In genomic region chr8:124404471-124405260, GRCm38 (mm10) we compare ENCODE assay signal across 9 mouse cellular contexts. TPM values are rescaled to one million over a fixed set of nuclear protein-coding genes. Genes with fewer than 3 reads are reported as not detected.
A peak's percentile ranks its signal among the peaks of the same experiment; 100 is the strongest.
DNase-seq lines count a peak whose midpoint lies in the region; ATAC-seq and TF ChIP-seq lines count a peak whose summit lies in the region.
"Had no signal": no experiment of that assay in that cellular context is flagged by ENCODE, and none has a peak within 500 bp of the region (broad histone marks: within the 10 kb centered on the region; RNA-seq: fewer than 3 reads in every experiment).

No protein-coding gene starts in this region.

- no peak overlapping the region for H3K27ac ChIP-seq in heart, embryonic 14.5 days (replicated peaks in 1 of 2; ENCODE audit: control insufficient read depth in 1 of 2, insufficient read depth in 1 of 2, low read depth in 2 of 2, low read length in 2 of 2)
- H3K27ac ChIP-seq in heart, embryonic 12.5 days (ENCODE audit: poor library complexity, severe bottlenecking): no peak overlapping the region
- no peak overlapping the region for H3K27ac ChIP-seq in ES-E14 (ENCODE audit: insufficient read depth, low read depth, low read length, poor library complexity, severe bottlenecking)
- peak overlapping the region; percentile 23; the same call in 1 of the 2 replicates for H3K27ac ChIP-seq in hindbrain, embryonic 12.5 days
- H3K27ac ChIP-seq: heart, adult 2 months had no signal

- peaks cover 3 to 6% of the 10 kb centered on the region in 2 experiments; a peak in 2 of 4 replicates for H3K4me1 ChIP-seq in heart, embryonic 14.5 days (ENCODE audit: control insufficient read depth in 2 of 2, insufficient read depth in 2 of 2, low read length in 2 of 2)
- peaks cover 19% of the 10 kb centered on the region for H3K4me1 ChIP-seq in heart, embryonic 12.5 days (replicated peaks)
- H3K4me1 ChIP-seq in ES-E14 (ENCODE audit: control insufficient read depth in 2 of 2, insufficient read depth in 2 of 2, low read length in 2 of 2, poor library complexity in 1 of 2): peaks cover 3 to 23% of the 10 kb centered on the region in 2 experiments; a peak in 3 of 4 replicates
- peaks cover 8% of the 10 kb centered on the region for H3K4me1 ChIP-seq in hindbrain, embryonic 12.5 days

- peak overlapping the region; percentile 16 for H3K9ac ChIP-seq in heart, embryonic 14.5 days (ENCODE audit: low read length)
- H3K9ac ChIP-seq in heart, embryonic 12.5 days: no peak overlapping the region
- 0 out of 2 replicates have a peak overlapping the region, but pooled peaks have one; percentile 11 for H3K9ac ChIP-seq in ES-E14 (ENCODE audit: insufficient read depth, low read depth, low read length, poor library complexity, severe bottlenecking)
- no peak overlapping the region for H3K9ac ChIP-seq in hindbrain, embryonic 12.5 days

- DNase-seq in ES-E14 (ENCODE audit: low read depth, low spot score) (no peak), adipocyte (ENCODE audit: low spot score) (no peak)
- DNase-seq in cerebellum, adult 9-11 months: peak; percentile 75
- DNase-seq in gastrocnemius, postnatal 10 days: no peak
- DNase-seq: heart, adult 2 months had no signal

- H3K9me3 ChIP-seq in heart, embryonic 14.5 days (ENCODE audit: control insufficient read depth, low read length): no peaks in the 10 kb centered on the region
- H3K9me3 ChIP-seq in heart, embryonic 12.5 days (replicated peaks): no peaks in the 10 kb centered on the region
- no peaks in the 10 kb centered on the region for H3K9me3 ChIP-seq in ES-E14 (ENCODE audit: control insufficient read depth, insufficient read depth, low read depth, low read length)
- no peaks in the 10 kb centered on the region for H3K9me3 ChIP-seq in hindbrain, embryonic 12.5 days (replicated peaks)

- no peaks in the 10 kb centered on the region for H3K36me3 ChIP-seq in heart, embryonic 14.5 days (ENCODE audit: control insufficient read depth, insufficient read depth, low read length)
- H3K36me3 ChIP-seq in heart, embryonic 12.5 days: no peaks in the 10 kb centered on the region
- no peaks in the 10 kb centered on the region for H3K36me3 ChIP-seq in ES-E14 (ENCODE audit: control insufficient read depth, insufficient read depth, low read length, poor library complexity, severe bottlenecking)
- H3K36me3 ChIP-seq in hindbrain, embryonic 12.5 days: no peaks in the 10 kb centered on the region

- in situ Hi-C loops in ES-E14 (cut with MboI; ENCODE audit: low sequenced_read_pairs in 2 of 2, unreplicated experiment in 2 of 2): no loop called here

- ATAC-seq in heart, embryonic 14.5 days (ENCODE audit: insufficient number of reproducible peaks, insufficient read depth, low FRiP score, low read depth): no peak
- ATAC-seq in heart, embryonic 12.5 days (ENCODE audit: insufficient number of reproducible peaks, low FRiP score): no peak
- peak; percentile 55 for ATAC-seq in hindbrain, embryonic 12.5 days (ENCODE audit: low FRiP score)
- ATAC-seq in activated CD4-positive, CD25-positive, alpha-beta regulatory T cell, adult 4 months: no peak

- H3K4me2 ChIP-seq in heart, embryonic 14.5 days (ENCODE audit: low read length): no peak overlapping the region
- no peak overlapping the region for H3K4me2 ChIP-seq in heart, embryonic 12.5 days
- no peak overlapping the region for H3K4me2 ChIP-seq in hindbrain, embryonic 12.5 days (replicated peaks)

- WGBS in heart, embryonic 14.5 days: 73% methylated on average over 11 of the region's 12 CpGs
- WGBS in heart, embryonic 12.5 days: 69% methylated on average over 11 of the region's 12 CpGs
- 68% methylated on average over 11 of the region's 12 CpGs for WGBS in hindbrain, embryonic 12.5 days

- H3K4me3 ChIP-seq in heart, embryonic 14.5 days (ENCODE audit: control insufficient read depth in 1 of 2, insufficient read depth in 1 of 2, low read depth in 1 of 2, low read length in 2 of 2): no peak overlapping the region
- no peak overlapping the region for H3K4me3 ChIP-seq in heart, embryonic 12.5 days
- H3K4me3 ChIP-seq in ES-E14 (ENCODE audit: insufficient read depth in 1 of 2, low read depth in 1 of 2, low read length in 2 of 2, poor library complexity in 1 of 2, severe bottlenecking in 1 of 2): no peak overlapping the region
- no peak overlapping the region for H3K4me3 ChIP-seq in hindbrain, embryonic 12.5 days
- H3K4me3 ChIP-seq: heart, adult 2 months had no signal

- no peaks in the 10 kb centered on the region for H3K27me3 ChIP-seq in heart, embryonic 14.5 days (ENCODE audit: control insufficient read depth, insufficient read depth, low read length)
- no peaks in the 10 kb centered on the region for H3K27me3 ChIP-seq in heart, embryonic 12.5 days (replicated peaks)
- H3K27me3 ChIP-seq in hindbrain, embryonic 12.5 days: no peaks in the 10 kb centered on the region

TF ChIP-seq in ES-E14, 5 proteins besides CTCF, POLR2A, EP300 and RAD21:
- TF ChIP-seq HCFC1 (IDR thresholded peaks at IDR 0.05; ENCODE audit: borderline replicate concordance, insufficient read depth, low read length) (no peak), ZC3H11A (IDR thresholded peaks at IDR 0.05; ENCODE audit: borderline replicate concordance, low read depth, low read length) (no peak), ZNF384 (IDR thresholded peaks at IDR 0.05; ENCODE audit: low read depth, low read length) (no peak), MAFK (IDR thresholded peaks at IDR 0.05; ENCODE audit: insufficient read depth, low read depth, low read length) (peak; percentile 70; the same call in 1 of the 2 replicates)

RNA-seq across cellular contexts. Expression of gene Pgbd5, which starts 34.8 kb away (rescaled TPM):
- 2.3 and 3.4 TPM in 2 replicates for polyA plus RNA-seq in heart, embryonic 14.5 days (2014; fragmentation: Nextera tagmentation; extraction: Ambion mirVana)
- polyA plus RNA-seq in heart, embryonic 12.5 days (2016; fragmentation: Nextera tagmentation; extraction: Ambion mirVana): 2.5 and 2.6 TPM in 2 replicates
- 2.1 and 3.5 TPM in 2 replicates for total RNA-seq in ES-E14 (2012; rRNA removed)
- 5.9 and 6.4 TPM in 2 replicates for polyA plus RNA-seq in hindbrain, embryonic 12.5 days (2016; fragmentation: Nextera tagmentation; extraction: Ambion mirVana)
- not detected for polyA plus RNA-seq in activated CD4-positive, CD25-positive, alpha-beta regulatory T cell, adult 4 months (2017; shearing (Covaris generic))
- total RNA-seq in gastrocnemius, postnatal 10 days (2021): 1 to 10 TPM in 1 of 2 experiments, under 1 TPM in 1; 0.63 to 1.8 TPM

Comparison
In these comparisons a context has a peak if more than half of its experiments do, and no peak if none do; other contexts are left out.
1. H3K9ac ChIP-seq: peak in heart, embryonic 14.5 days (single experiment) and ES-E14 (single experiment); none in heart, embryonic 12.5 days (single experiment) and hindbrain, embryonic 12.5 days (single experiment).